10 mouse cellular contexts compared by ENCODE assay signal in genomic region chr2:30769187-30769586, GRCm38 (mm10). TPM values are rescaled to one million over a fixed set of nuclear protein-coding genes. Genes with fewer than 3 reads are reported as not detected.
DNase-seq lines count a peak whose midpoint lies in the region; ATAC-seq lines count a peak whose summit lies in the region.
"Had no signal": no experiment of that assay in that cellular context is flagged by ENCODE, and none has a peak within 500 bp of the region (broad histone marks: within the 10 kb centered on the region; RNA-seq: fewer than 3 reads in every experiment).

No protein-coding gene starts in this region.

- H3K4me1 ChIP-seq in liver, embryonic 11.5 days (replicated peaks; ENCODE audit: control insufficient read depth, insufficient read depth, low read length), result peaks cover 30% of the 10 kb centered on the region

- no peak overlapping the region for H3K4me2 ChIP-seq in liver, embryonic 11.5 days
- H3K4me2 ChIP-seq: heart, embryonic 15.5 days; lung, embryonic 15.5 days had no signal

- H3K9me3 ChIP-seq in liver, embryonic 11.5 days (ENCODE audit: control insufficient read depth, low read length), result 0 out of 2 replicates have a peak, but pooled peaks cover 2% of the 10 kb centered on the region
- H3K9me3 ChIP-seq: heart, embryonic 15.5 days; lung, embryonic 15.5 days had no signal

- peak; percentile 39 to 53 for DNase-seq in cerebellum, postnatal 10 days
- no peak for DNase-seq in cerebellum, adult 11-12 months
- peak; percentile 52 for DNase-seq in liver
- no peak for DNase-seq in liver, embryonic 11.5 days (ENCODE audit: low spot score)
- DNase-seq in brain, adult 2 months (ENCODE audit: low read depth, low spot score), result peak; percentile 72
- peak; percentile 50 for DNase-seq in lung, postnatal 10 days
- DNase-seq in heart, postnatal 4 days, result no peak
- DNase-seq in frontal cortex, postnatal 10 days (ENCODE audit: low spot score in 2 of 2), result no peak

- 38% methylated on average over 6 of the region's 6 CpGs for WGBS in liver, embryonic 11.5 days

- no peaks in the 10 kb centered on the region for H3K27me3 ChIP-seq in liver, embryonic 11.5 days (replicated peaks; ENCODE audit: control insufficient read depth, insufficient read depth, low read length)
- H3K27me3 ChIP-seq: heart, embryonic 15.5 days; lung, embryonic 15.5 days had no signal

- no peak overlapping the region for H3K9ac ChIP-seq in liver, embryonic 11.5 days (ENCODE audit: low read depth, low read length)
- H3K9ac ChIP-seq: heart, embryonic 15.5 days; lung, embryonic 15.5 days had no signal

- no peak overlapping the region for H3K4me3 ChIP-seq in liver, embryonic 11.5 days (ENCODE audit: low read depth, low read length)
- H3K4me3 ChIP-seq: heart, embryonic 15.5 days; lung, embryonic 15.5 days had no signal

- H3K36me3 ChIP-seq in liver, embryonic 11.5 days (ENCODE audit: control insufficient read depth, insufficient read depth, low read length), result no peaks in the 10 kb centered on the region
- H3K36me3 ChIP-seq: heart, embryonic 15.5 days; lung, embryonic 15.5 days had no signal

- H3K27ac ChIP-seq in liver, embryonic 11.5 days (ENCODE audit: low read depth, low read length), result no peak overlapping the region
- H3K27ac ChIP-seq: heart, embryonic 15.5 days; lung, embryonic 15.5 days had no signal

- no peak for ATAC-seq in liver, embryonic 11.5 days (replicated peaks; ENCODE audit: low FRiP score)

RNA-seq across cellular contexts. Expression of gene 1700001O22Rik, which starts 34.3 kb away (rescaled TPM):
- polyA plus RNA-seq in liver, embryonic 11.5 days (2014; fragmentation: Nextera tagmentation; extraction: Ambion mirVana), result 0.40 and 0.75 TPM in 2 replicates
- 1 to 10 TPM; 2.6 to 4.0 TPM for total RNA-seq in heart, postnatal 4 days (2021)

RNA-seq across cellular contexts. Expression of gene Ntmt1, which starts 38.4 kb away (rescaled TPM):
- 75.9 and 85.2 TPM in 2 replicates for polyA plus RNA-seq in liver, embryonic 11.5 days (2014; fragmentation: Nextera tagmentation; extraction: Ambion mirVana)
- 10 to 100 TPM; 51.7 to 54.5 TPM for total RNA-seq in heart, postnatal 4 days (2021)

Comparison
In these comparisons a context has a peak if more than half of its experiments do, and no peak if none do; other contexts are left out.
1. DNase-seq: peak in cerebellum, postnatal 10 days (2 of 2), liver (single experiment), brain, adult 2 months (single experiment) and lung, postnatal 10 days (single experiment); none in cerebellum, adult 11-12 months (single experiment), liver, embryonic 11.5 days (single experiment), heart, postnatal 4 days (single experiment) and frontal cortex, postnatal 10 days (0 of 2).